In the genomic region with DNA sequence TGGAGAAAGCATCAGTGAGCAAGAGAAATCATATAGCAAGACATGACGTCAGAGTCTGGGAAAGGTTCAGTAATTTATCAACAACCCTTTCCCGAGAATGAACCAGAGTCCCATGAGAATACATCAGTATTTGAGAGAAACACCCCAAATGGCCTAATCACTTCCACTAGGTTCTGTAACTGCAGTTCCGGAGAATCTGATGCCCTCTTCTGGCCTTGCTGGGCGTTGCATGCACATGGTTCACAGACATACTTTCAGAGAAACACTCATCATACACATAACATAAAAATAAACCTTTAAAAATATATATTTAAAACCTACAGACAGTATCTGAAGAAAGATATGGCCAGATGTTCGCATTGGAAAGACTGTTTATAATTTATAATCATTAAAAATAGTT, we compare ENCODE assay signal across 11 mouse cellular contexts. TPM values are rescaled to one million over a fixed set of nuclear protein-coding genes. Genes with fewer than 3 reads are reported as not detected.
DNase-seq lines count a peak whose midpoint lies in the region; ATAC-seq and TF ChIP-seq lines count a peak whose summit lies in the region.
"Had no signal": no experiment of that assay in that cellular context is flagged by ENCODE, and none has a peak within 500 bp of the region (broad histone marks: within the 10 kb centered on the region; RNA-seq: fewer than 3 reads in every experiment).

No protein-coding gene starts in this region.

- no peaks in the 10 kb centered on the region for H3K4me1 ChIP-seq in intestine, postnatal 0 days (replicated peaks; ENCODE audit: control insufficient read depth, insufficient read depth, low read length)
- H3K4me1 ChIP-seq in intestine, embryonic 16.5 days (ENCODE audit: control insufficient read depth, insufficient read depth, low read length), result peaks cover 4% of the 10 kb centered on the region; the same call in 1 of the 2 replicates

- WGBS in intestine, postnatal 0 days, result 45% methylated on average over 5 of the region's 5 CpGs
- WGBS in intestine, embryonic 16.5 days, result 55% methylated on average over 5 of the region's 5 CpGs

- intact Hi-C loops in gastrocnemius, postnatal 14 days (cut with DNase I; ENCODE audit: low total_unique reads), result no loop called here

- ATAC-seq in intestine, postnatal 0 days, result no peak
- no peak for ATAC-seq in intestine, embryonic 16.5 days
- 0 out of 2 replicates have a peak, but pooled peaks have one; percentile 47 for ATAC-seq in common myeloid progenitor, adult 5-6 weeks (replicated peaks; ENCODE audit: low read depth, poor library complexity, severe bottlenecking)

- H3K27me3 ChIP-seq in intestine, postnatal 0 days (replicated peaks; ENCODE audit: control insufficient read depth, insufficient read depth, low read length), result peaks cover 21% of the 10 kb centered on the region
- H3K27me3 ChIP-seq in intestine, embryonic 16.5 days (replicated peaks; ENCODE audit: control insufficient read depth, insufficient read depth, low read length), result peaks cover 22% of the 10 kb centered on the region

- peak; percentile 62 for TF ChIP-seq CTCF in intestine, postnatal 0 days (IDR thresholded peaks at IDR 0.05; ENCODE audit: low read depth)

- no peaks in the 10 kb centered on the region for H3K36me3 ChIP-seq in intestine, postnatal 0 days (ENCODE audit: control insufficient read depth, insufficient read depth)
- no peaks in the 10 kb centered on the region for H3K36me3 ChIP-seq in intestine, embryonic 16.5 days (ENCODE audit: control insufficient read depth, insufficient read depth, low read length)
- H3K36me3 ChIP-seq: embryonic facial prominence, embryonic 13.5 days; lung, embryonic 15.5 days had no signal

- no peak overlapping the region for H3K4me2 ChIP-seq in intestine, postnatal 0 days (replicated peaks; ENCODE audit: low read depth)
- H3K4me2 ChIP-seq in intestine, embryonic 16.5 days (ENCODE audit: low read depth, low read length), result no peak overlapping the region
- H3K4me2 ChIP-seq: embryonic facial prominence, embryonic 13.5 days; lung, embryonic 15.5 days had no signal

- H3K4me3 ChIP-seq in intestine, postnatal 0 days (ENCODE audit: low read depth, low read length), result no peak overlapping the region
- no peak overlapping the region for H3K4me3 ChIP-seq in intestine, embryonic 16.5 days (ENCODE audit: low read length)
- H3K4me3 ChIP-seq: embryonic facial prominence, embryonic 13.5 days; lung, embryonic 15.5 days had no signal

- no peaks in the 10 kb centered on the region for H3K9me3 ChIP-seq in intestine, postnatal 0 days (ENCODE audit: control insufficient read depth)
- H3K9me3 ChIP-seq in intestine, embryonic 16.5 days (ENCODE audit: control insufficient read depth, low read length), result no peaks in the 10 kb centered on the region
- H3K9me3 ChIP-seq: embryonic facial prominence, embryonic 13.5 days; lung, embryonic 15.5 days had no signal

- H3K27ac ChIP-seq in intestine, postnatal 0 days (ENCODE audit: low read depth, low read length), result no peak overlapping the region
- H3K27ac ChIP-seq in intestine, embryonic 16.5 days (ENCODE audit: low read length), result no peak overlapping the region
- H3K27ac ChIP-seq: embryonic facial prominence, embryonic 13.5 days; lung, embryonic 15.5 days had no signal

- peak; percentile 42 for DNase-seq in thymus, postnatal 14 days
- DNase-seq in thymus, adult 18-20 months, result no peak
- DNase-seq in ovary, adult 18-20 months (ENCODE audit: low spot score), result no peak
- DNase-seq in gastrocnemius, postnatal 14 days, result no peak
- DNase-seq in layer of hippocampus, adult 9-11 months, result no peak

- H3K9ac ChIP-seq in intestine, postnatal 0 days (ENCODE audit: low read depth, low read length), result no peak overlapping the region
- H3K9ac ChIP-seq in intestine, embryonic 16.5 days (ENCODE audit: low read depth, low read length), result no peak overlapping the region
- H3K9ac ChIP-seq: embryonic facial prominence, embryonic 13.5 days; lung, embryonic 15.5 days had no signal

RNA-seq across cellular contexts. Expression of a gene that starts 3.9 kb away (rescaled TPM):
- polyA plus RNA-seq in intestine, postnatal 0 days (2015; fragmentation: Nextera tagmentation; extraction: Ambion mirVana), result 0.07 and 0.25 TPM in 2 replicates
- 0.21 and 0.37 TPM in 2 replicates for polyA plus RNA-seq in intestine, embryonic 16.5 days (2015; fragmentation: Nextera tagmentation; extraction: Ambion mirVana)
- total RNA-seq in common myeloid progenitor, adult 5-6 weeks (2017), result not detected in 2 replicates
- total RNA-seq in gastrocnemius, postnatal 14 days (2021), result under 1 TPM; 0.27 to 0.29 TPM
- total RNA-seq: hematopoietic stem cell, adult 5-6 weeks had no signal
